Mouse (Mus musculus): ENCODE data around the gene Acot8. TPM values are rescaled to one million over a fixed set of nuclear protein-coding genes. Genes with fewer than 3 reads are reported as not detected.

Acot8 gene
- polyA plus RNA-seq, 1 experiment from 2014 or later = 17.8 TPM

GRCm38 (mm10) chr2:164815821-164816220 lies 11.1 kb upstream of the Acot8 start:
- H3K4me2 ChIP-seq = no peak overlapping the region
- H3K9ac ChIP-seq = no peak overlapping the region
- WGBS = 87% methylated on average over 8 of the region's 8 CpGs
- ATAC-seq (ENCODE audit: insufficient read depth) (no peak), DNase-seq (no peak)
- H3K27ac ChIP-seq (ENCODE audit: low read depth) = no peak overlapping the region
- no peaks in the 10 kb centered on the region for H3K27me3 ChIP-seq (ENCODE audit: insufficient read depth, low read length)
- H3K9me3 ChIP-seq (ENCODE audit: low read depth, low read length) = no peaks in the 10 kb centered on the region
- peaks cover 6% of the 10 kb centered on the region; the same call in 1 of the 2 replicates for H3K4me1 ChIP-seq (ENCODE audit: insufficient read depth)
- no peak for TF ChIP-seq CTCF (IDR thresholded peaks at IDR 0.05; ENCODE audit: low read depth)
- H3K36me3 ChIP-seq (ENCODE audit: insufficient read depth) = no peaks in the 10 kb centered on the region
- H3K4me3 ChIP-seq (ENCODE audit: low read depth, low read length) = no peak overlapping the region

- no peaks in the 10 kb centered on the region for H3K27me3 ChIP-seq (ENCODE audit: insufficient read depth, low read length)
- no peak overlapping the region for H3K4me3 ChIP-seq (ENCODE audit: low read depth, low read length)
- DNase-seq (no peak), ATAC-seq (ENCODE audit: insufficient read depth) (no peak)
- H3K27ac ChIP-seq (ENCODE audit: low read depth) = no peak overlapping the region
- TF ChIP-seq CTCF (IDR thresholded peaks at IDR 0.05; ENCODE audit: low read depth) = no peak
- 87% methylated on average over 5 of the region's 5 CpGs for WGBS
- H3K4me1 ChIP-seq (ENCODE audit: insufficient read depth) = peaks cover 6% of the 10 kb centered on the region; the same call in 1 of the 2 replicates
- no peak overlapping the region for H3K9ac ChIP-seq
- H3K4me2 ChIP-seq = no peak overlapping the region
- no peaks in the 10 kb centered on the region for H3K36me3 ChIP-seq (ENCODE audit: insufficient read depth)
- no peaks in the 10 kb centered on the region for H3K9me3 ChIP-seq (ENCODE audit: low read depth, low read length)
These were observed 10.7 kb upstream of the Acot8 start for GRCm38 (mm10) chr2:164815348-164815747.

GRCm38 (mm10) chr2:164813557-164813956 lies 8.9 kb upstream of the Acot8 start:
- H3K27me3 ChIP-seq (ENCODE audit: insufficient read depth, low read length) = no peaks in the 10 kb centered on the region
- H3K27ac ChIP-seq (ENCODE audit: low read depth) = no peak overlapping the region
- DNase-seq (no peak), ATAC-seq (ENCODE audit: insufficient read depth) (no peak)
- no peak overlapping the region for H3K4me3 ChIP-seq (ENCODE audit: low read depth, low read length)
- H3K4me2 ChIP-seq = no peak overlapping the region
- no peaks in the 10 kb centered on the region for H3K9me3 ChIP-seq (ENCODE audit: low read depth, low read length)
- WGBS = 46% methylated on average over 2 of the region's 2 CpGs
- no peak overlapping the region for H3K9ac ChIP-seq
- no peak for TF ChIP-seq CTCF (IDR thresholded peaks at IDR 0.05; ENCODE audit: low read depth)
- H3K4me1 ChIP-seq (ENCODE audit: insufficient read depth) = peaks cover 6% of the 10 kb centered on the region; the same call in 1 of the 2 replicates
- H3K36me3 ChIP-seq (ENCODE audit: insufficient read depth) = peaks cover 3% of the 10 kb centered on the region; the same call in 1 of the 2 replicates

GRCm38 (mm10) chr2:164806614-164807013 lies 1.9 kb upstream of the Acot8 start:
- TF ChIP-seq CTCF (IDR thresholded peaks at IDR 0.05; ENCODE audit: low read depth) = no peak
- WGBS = 72% methylated on average over 7 of the region's 7 CpGs
- H3K4me2 ChIP-seq = no peak overlapping the region; the same call in 1 of the 2 replicates
- no peak for ATAC-seq (ENCODE audit: insufficient read depth)
- no peak for DNase-seq
- no peak overlapping the region for H3K9ac ChIP-seq
- no peaks in the 10 kb centered on the region for H3K9me3 ChIP-seq (ENCODE audit: low read depth, low read length)
- peaks cover 9% of the 10 kb centered on the region; the same call in 1 of the 2 replicates for H3K36me3 ChIP-seq (ENCODE audit: insufficient read depth)
- H3K4me1 ChIP-seq (ENCODE audit: insufficient read depth) = peaks cover 5% of the 10 kb centered on the region
- no peak overlapping the region for H3K27ac ChIP-seq (ENCODE audit: low read depth)
- H3K27me3 ChIP-seq (ENCODE audit: insufficient read depth, low read length) = no peaks in the 10 kb centered on the region
- no peak overlapping the region for H3K4me3 ChIP-seq (ENCODE audit: low read depth, low read length)

DNA sequence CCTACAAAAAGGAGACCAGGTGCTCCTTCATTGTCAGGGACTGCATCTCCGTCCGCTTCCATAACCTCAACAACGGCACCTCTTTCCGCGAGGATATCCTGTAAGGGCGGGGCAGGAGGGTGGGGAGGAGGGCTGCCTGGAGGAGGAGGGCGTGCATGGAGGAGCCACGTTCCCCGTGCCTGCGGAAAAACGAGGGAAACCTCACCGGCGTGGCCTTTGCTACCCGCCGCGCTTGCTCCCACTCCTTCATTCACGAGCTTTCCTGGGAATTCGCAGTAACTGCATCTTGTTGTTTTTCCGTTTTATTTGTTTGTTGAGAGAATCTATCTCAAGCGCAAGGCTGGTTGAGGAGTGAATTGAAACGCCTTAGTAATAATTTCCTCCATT lies 643 bp upstream of the Acot8 start:
- Histone ChIP-seq H3K27ac (ENCODE audit: low read depth) (peak overlapping the region; percentile 82), H3K4me2 (peak overlapping the region; percentile 88), H3K4me1 (ENCODE audit: insufficient read depth) (peaks cover 5% of the 10 kb centered on the region), H3K9me3 (ENCODE audit: low read depth, low read length) (no peaks in the 10 kb centered on the region), H3K9ac (peak overlapping the region; percentile 69), H3K36me3 (ENCODE audit: insufficient read depth) (peaks cover 11% of the 10 kb centered on the region; the same call in 1 of the 2 replicates), H3K4me3 (ENCODE audit: low read depth, low read length) (peak overlapping the region; percentile 81), H3K27me3 (ENCODE audit: insufficient read depth, low read length) (no peaks in the 10 kb centered on the region)
- no peak for TF ChIP-seq CTCF (IDR thresholded peaks at IDR 0.05; ENCODE audit: low read depth)
- WGBS = 2% methylated on average over 21 of the region's 21 CpGs
- no peak for DNase-seq
- ATAC-seq (ENCODE audit: insufficient read depth) = peak; percentile 44

DNA sequence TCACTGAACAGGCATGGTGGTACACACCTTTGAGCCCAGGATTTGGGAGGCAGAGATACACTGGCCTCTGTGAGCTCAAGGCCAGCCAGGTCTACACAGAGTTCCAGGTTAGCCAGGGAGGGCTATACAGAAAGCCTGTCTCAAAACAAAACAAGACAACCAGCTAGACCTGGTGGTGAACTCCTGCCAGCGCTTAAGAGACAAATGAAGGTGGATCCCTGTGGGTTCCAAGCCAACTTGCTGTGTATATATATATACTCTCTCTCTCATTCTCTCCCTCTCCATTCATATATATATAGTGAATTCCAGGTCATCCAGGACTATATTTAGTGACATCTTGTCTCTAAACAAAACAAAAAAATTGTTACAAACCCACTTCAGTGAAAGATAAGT lies 765 bp downstream of the Acot8 start:
- no peak for TF ChIP-seq CTCF (IDR thresholded peaks at IDR 0.05; ENCODE audit: low read depth)
- WGBS = 50% methylated on average over 1 of the region's 1 CpGs
- Histone ChIP-seq H3K9me3 (ENCODE audit: low read depth, low read length) (no peaks in the 10 kb centered on the region), H3K27ac (ENCODE audit: low read depth) (no peak overlapping the region), H3K27me3 (ENCODE audit: insufficient read depth, low read length) (no peaks in the 10 kb centered on the region), H3K9ac (peak overlapping the region; percentile 81), H3K4me3 (ENCODE audit: low read depth, low read length) (peak overlapping the region; percentile 81), H3K36me3 (ENCODE audit: insufficient read depth) (peaks cover 22% of the 10 kb centered on the region; the same call in 1 of the 2 replicates), H3K4me2 (peak overlapping the region; percentile 88), H3K4me1 (ENCODE audit: insufficient read depth) (peaks cover 5% of the 10 kb centered on the region)
- DNase-seq (no peak), ATAC-seq (ENCODE audit: insufficient read depth) (no peak)

- Histone ChIP-seq H3K9ac (peak overlapping the region; percentile 81), H3K4me1 (ENCODE audit: insufficient read depth) (peaks cover 5% of the 10 kb centered on the region), H3K9me3 (ENCODE audit: low read depth, low read length) (no peaks in the 10 kb centered on the region), H3K27ac (ENCODE audit: low read depth) (no peak overlapping the region), H3K4me3 (ENCODE audit: low read depth, low read length) (peak overlapping the region; percentile 81), H3K36me3 (ENCODE audit: insufficient read depth) (peaks cover 20% of the 10 kb centered on the region), H3K27me3 (ENCODE audit: insufficient read depth, low read length) (no peaks in the 10 kb centered on the region), H3K4me2 (peak overlapping the region; percentile 88)
- no peak for TF ChIP-seq CTCF (IDR thresholded peaks at IDR 0.05; ENCODE audit: low read depth)
- ATAC-seq (ENCODE audit: insufficient read depth) (no peak), DNase-seq (no peak)
- WGBS = 88% methylated on average over 16 of the region's 16 CpGs
These were observed 1.3 kb downstream of the Acot8 start for GRCm38 (mm10) chr2:164803201-164803920.

Data from lung, embryonic 14.5 days (tissue).